Mouse (Mus musculus) heart, postnatal 10 days (tissue): Measurements from ENCODE around the gene Noct. TPM values are rescaled to one million over a fixed set of nuclear protein-coding genes. Genes with fewer than 3 reads are reported as not detected.
A peak's percentile ranks its signal among the peaks of the same experiment; 100 is the strongest.

Experiments
- DNase-seq, 2 experiments: peaks; one replicate each; pipeline ENCODE4 v3.0.0; 2021
- intact Hi-C: fragments of 180-260 bp; cut with DNase I; formaldehyde crosslinking; loops from one replicate; pipeline ENCODE4 v1.15.1; 2025
- microRNA-seq, 2 experiments: library from miRNA; unstranded; fragments of <30 nt; microRNA quantifications; one replicate each; pipeline ENCODE4 v1.2.0; 2022
- total RNA-seq, 2 experiments: library from RNA; stranded (reverse); gene quantifications; 2 replicates each; pipeline ENCODE4 v1.2.3; 2021

Gene Noct
- total RNA-seq, 2 experiments from 2014 or later, result 28.9 to 75.4 TPM

GRCm38 (mm10) chr3:51262942-51263341, 38.7 kb downstream of the Noct start:
- DNase-seq, result no peak
- intact Hi-C loops, result no loop called here

- intact Hi-C loops, result no loop called here
- DNase-seq, result peak; percentile 64 to 78
These were observed 44.2 kb downstream of the Noct start for GRCm38 (mm10) chr3:51268434-51268833.

GRCm38 (mm10) chr3:51270069-51270817, 46.0 kb downstream of the Noct start:
- DNase-seq, result peak; percentile 50 to 54
- intact Hi-C loops, result no loop called here

- DNase-seq, result peak; percentile 99
- intact Hi-C loops, result loop anchor here (5.0 kb wide), 1 partner anchor 39 kb away; no protein-coding TSS in a partner anchor
These were observed 51.7 kb downstream of the Noct start for GRCm38 (mm10) chr3:51275956-51276398.

- intact Hi-C loops, result loop anchor here (5.0 kb wide), 1 partner anchor 39 kb away; no protein-coding TSS in a partner anchor
- no peak for DNase-seq
These were observed 52.3 kb downstream of the Noct start for GRCm38 (mm10) chr3:51276421-51277111.

GRCm38 (mm10) chr3:51277201-51278150, 53.2 kb downstream of the Noct start:
- peak; percentile 88 to 90 for DNase-seq
- intact Hi-C loops, result loop anchor here (5.0 kb wide), 1 partner anchor 40 kb away; no protein-coding TSS in a partner anchor

GRCm38 (mm10) chr3:51278433-51278832, 54.2 kb downstream of the Noct start:
- intact Hi-C loops, result loop anchor here (5.0 kb wide), 1 partner anchor 41 kb away; no protein-coding TSS in a partner anchor
- DNase-seq, result no peak

GRCm38 (mm10) chr3:51281727-51282126, 57.5 kb downstream of the Noct start:
- intact Hi-C loops, result no loop called here
- DNase-seq, result no peak

GRCm38 (mm10) chr3:51284375-51284774, 60.1 kb downstream of the Noct start:
- intact Hi-C loops, result no loop called here
- DNase-seq, result peak; percentile 38 to 50

GRCm38 (mm10) chr3:51288880-51289821, 64.9 kb downstream of the Noct start:
- intact Hi-C loops, result loop anchor here (1.0 to 5.0 kb wide), 3 partner anchors 64 to 118 kb away; partner anchors contain the start of gene Ndufc1
- peak; percentile 88 to 93 for DNase-seq

GRCm38 (mm10) chr3:51294251-51294650, 70.0 kb downstream of the Noct start:
- intact Hi-C loops, result loop anchor here (5.0 kb wide), 1 partner anchor 33 kb away; no protein-coding TSS in a partner anchor
- no peak for DNase-seq

GRCm38 (mm10) chr3:51295225-51295624, 71.0 kb downstream of the Noct start:
- intact Hi-C loops, result no loop called here
- no peak for DNase-seq

GRCm38 (mm10) chr3:51296790-51297189, 72.5 kb downstream of the Noct start:
- no peak for DNase-seq
- intact Hi-C loops, result no loop called here

Small RNAs within 50 kb of the gene (microRNA-seq; reads per million reads assigned to microRNA genes)
- gene Gm24282, result 0 reads per million in 2 experiments

Other genes with a start within 250 kb of the Noct start
- 10 to 100 TPM; 79.8 to 85.1 TPM for gene Elf2, start 116.2 kb downstream of the Noct start, total RNA-seq
- under 1 TPM; 0.42 to 0.48 TPM for gene Mgarp, start 172.3 kb downstream of the Noct start, total RNA-seq
- 1,000 to 10,000 TPM; 1,294 to 1,362 TPM for gene Ndufc1, start 184.5 kb downstream of the Noct start, total RNA-seq
- 10 to 100 TPM; 48.4 to 48.6 TPM for gene Naa15, start 190.7 kb downstream of the Noct start, total RNA-seq